Mouse (Mus musculus) urinary bladder, postnatal 0 days (tissue): ENCODE measurements around the gene Gpr150. TPM values are rescaled to one million over a fixed set of nuclear protein-coding genes. Genes with fewer than 3 reads are reported as not detected.

Experiments
- polyA plus RNA-seq: library from polyadenylated mRNA; unstranded; fragments of >200 nt; fragmentation: Nextera tagmentation; extraction: Ambion mirVana; gene quantifications from 2 replicates; pipeline ENCODE4 v1.2.1, GENCODE M21; 2015

Gpr150 gene
- polyA plus RNA-seq: 0.06 and 0.07 TPM in 2 replicates

GRCm38 (mm10) chr13:76056896-76057266 lies at the start of gene Gpr150:
Gpr150 (minus strand) TSS chr13:76056996.

GRCm38 (mm10) chr13:76098493-76099303 lies 41.9 kb upstream of the Gpr150 start, which contains the start of the genes Arsk and Ttc37:
Arsk (minus strand) TSS chr13:76098660.
Ttc37 (plus strand) TSS chr13:76098734.

GRCm38 (mm10) chr13:76017974-76018843 lies 38.6 kb downstream of the Gpr150 start, which contains the start of gene Rfesd:
Rfesd (minus strand) TSS chr13:76018719.

Other genes with a start within 250 kb of the Gpr150 start
- gene Glrx, start 217.1 kb downstream of the Gpr150 start, polyA plus RNA-seq: 90.0 and 105 TPM in 2 replicates
- 15.6 and 22.5 TPM in 2 replicates for gene Rhobtb3, start 113.1 kb downstream of the Gpr150 start, polyA plus RNA-seq
- 0.33 and 0.45 TPM in 2 replicates for gene Spata9, start 89.8 kb downstream of the Gpr150 start, polyA plus RNA-seq
- gene Rfesd, start 38.3 kb downstream of the Gpr150 start, polyA plus RNA-seq: 16.6 and 20.0 TPM in 2 replicates
- gene Arsk, start 41.7 kb upstream of the Gpr150 start, polyA plus RNA-seq: 3.7 and 4.0 TPM in 2 replicates
- 6.6 and 7.1 TPM in 2 replicates for gene Ttc37, start 41.7 kb upstream of the Gpr150 start, polyA plus RNA-seq
- not detected in 2 replicates for gene Fam81b, start 248.1 kb upstream of the Gpr150 start, polyA plus RNA-seq